ENCODE assay signal across 8 mouse cellular contexts in genomic region chr4:118138891-118139290, GRCm38 (mm10). TPM values are rescaled to one million over a fixed set of nuclear protein-coding genes. Genes with fewer than 3 reads are reported as not detected.
DNase-seq lines count a peak whose midpoint lies in the region; ATAC-seq and TF ChIP-seq lines count a peak whose summit lies in the region.

No protein-coding gene starts in this region.

- ATAC-seq in kidney, embryonic 15.5 days (replicated peaks; ENCODE audit: low FRiP score): no peak
- peak; percentile 20 for ATAC-seq in frontal cortex, adult (ENCODE audit: low TSS enrichment)
- ATAC-seq in kidney, postnatal 0 days (replicated peaks; ENCODE audit: low FRiP score, low read depth): no peak; the same call in 1 of the 2 replicates

- peak; percentile 88 for DNase-seq in kidney, adult 11 months
- peak; percentile 91 for DNase-seq in adrenal gland, adult 2 months
- DNase-seq in kidney, postnatal 0 days (ENCODE audit: low spot score): peak; percentile 61
- peak; percentile 56 for DNase-seq in lung, postnatal 36 days
- no peak for DNase-seq in c-Kit-positive CD71-positive TER-119-positive erythroid progenitor cells, embryonic 14.5 days (ENCODE audit: low spot score)
- no peak for DNase-seq in thymus, adult 2 months

- H3K4me1 ChIP-seq in kidney, embryonic 15.5 days: peaks cover 7% of the 10 kb centered on the region
- peaks cover 5% of the 10 kb centered on the region for H3K4me1 ChIP-seq in kidney, postnatal 0 days (replicated peaks; ENCODE audit: insufficient read depth, low read length)
- peaks cover 2% of the 10 kb centered on the region; the same call in 1 of the 2 replicates for H3K4me1 ChIP-seq in thymus, adult 2 months (replicated peaks; ENCODE audit: control insufficient read depth, insufficient read depth, low read length)

- peaks cover 78% of the 10 kb centered on the region for H3K36me3 ChIP-seq in kidney, embryonic 15.5 days
- peaks cover 53% of the 10 kb centered on the region for H3K36me3 ChIP-seq in kidney, postnatal 0 days (ENCODE audit: insufficient read depth, low read length)
- peaks cover 46% of the 10 kb centered on the region for H3K36me3 ChIP-seq in thymus, adult 2 months (ENCODE audit: control insufficient read depth, insufficient read depth, low read length)

- no peak for TF ChIP-seq POLR2A in thymus, adult 2 months (IDR thresholded peaks at IDR 0.05; ENCODE audit: control insufficient read depth, extremely low read depth, insufficient read depth, low read length, poor library complexity)

- no peak for TF ChIP-seq CTCF in kidney, postnatal 0 days (IDR thresholded peaks at IDR 0.05; ENCODE audit: low read depth)
- no peak for TF ChIP-seq CTCF in thymus, adult 2 months (IDR thresholded peaks at IDR 0.05; ENCODE audit: borderline replicate concordance, control insufficient read depth, extremely low read depth, insufficient read depth, low read length, poor library complexity)

- no peaks in the 10 kb centered on the region for H3K9me3 ChIP-seq in kidney, embryonic 15.5 days (replicated peaks)
- H3K9me3 ChIP-seq in kidney, postnatal 0 days (replicated peaks; ENCODE audit: low read length): no peaks in the 10 kb centered on the region

- no peaks in the 10 kb centered on the region for H3K27me3 ChIP-seq in kidney, embryonic 15.5 days
- no peaks in the 10 kb centered on the region for H3K27me3 ChIP-seq in kidney, postnatal 0 days (ENCODE audit: insufficient read depth, low read length)
- H3K27me3 ChIP-seq in thymus, adult 2 months (ENCODE audit: control insufficient read depth, insufficient read depth, low read length): no peaks in the 10 kb centered on the region

- H3K4me2 ChIP-seq in kidney, embryonic 15.5 days: no peak overlapping the region
- no peak overlapping the region for H3K4me2 ChIP-seq in kidney, postnatal 0 days (ENCODE audit: low read length)

- no peak overlapping the region for H3K27ac ChIP-seq in kidney, embryonic 15.5 days
- 0 out of 2 replicates have a peak overlapping the region, but pooled peaks have one; percentile 13 for H3K27ac ChIP-seq in kidney, postnatal 0 days
- no peak overlapping the region for H3K27ac ChIP-seq in thymus, adult 2 months (ENCODE audit: control insufficient read depth, insufficient read depth, low read length)

- 54% methylated on average over 5 of the region's 5 CpGs for WGBS in kidney, embryonic 15.5 days
- 44% methylated on average over 5 of the region's 5 CpGs for WGBS in kidney, postnatal 0 days
- 89% methylated on average over 5 of the region's 5 CpGs for WGBS in thymus, adult 2 months

- no peak overlapping the region for H3K4me3 ChIP-seq in kidney, embryonic 15.5 days (replicated peaks)
- H3K4me3 ChIP-seq in kidney, postnatal 0 days (replicated peaks; ENCODE audit: low read depth, low read length): no peak overlapping the region
- H3K4me3 ChIP-seq in thymus, adult 2 months (ENCODE audit: control insufficient read depth, insufficient read depth, low read length): no peak overlapping the region

- H3K9ac ChIP-seq in kidney, embryonic 15.5 days: no peak overlapping the region
- no peak overlapping the region for H3K9ac ChIP-seq in kidney, postnatal 0 days (ENCODE audit: low read depth, low read length)

RNA-seq across cellular contexts. Expression of gene St3gal3, which starts 4.2 kb away (rescaled TPM):
- polyA plus RNA-seq in kidney, embryonic 15.5 days (2015; fragmentation: Nextera tagmentation; extraction: Ambion mirVana): 8.8 and 9.8 TPM in 2 replicates
- total RNA-seq in adrenal gland, adult 2 months (2021): 10 to 100 TPM; 36.7 to 45.8 TPM
- 44.3 and 56.7 TPM in 2 replicates for polyA plus RNA-seq in adrenal gland, adult 2 months (2012; rRNA removed)
- 6.7 and 8.1 TPM in 2 replicates for polyA plus RNA-seq in kidney, postnatal 0 days (2015; fragmentation: Nextera tagmentation; extraction: Ambion mirVana)
- 19.3 TPM in 2 replicates for polyA plus RNA-seq in thymus, adult 2 months (2012; rRNA removed)

RNA-seq across cellular contexts. Expression of gene Kdm4a, which starts 41.0 kb away (rescaled TPM):
- 39.5 and 40.8 TPM in 2 replicates for polyA plus RNA-seq in kidney, embryonic 15.5 days (2015; fragmentation: Nextera tagmentation; extraction: Ambion mirVana)
- total RNA-seq in adrenal gland, adult 2 months (2021): 10 to 100 TPM; 37.5 to 40.1 TPM
- polyA plus RNA-seq in adrenal gland, adult 2 months (2012; rRNA removed): 25.1 and 29.6 TPM in 2 replicates
- 32.2 and 32.8 TPM in 2 replicates for polyA plus RNA-seq in kidney, postnatal 0 days (2015; fragmentation: Nextera tagmentation; extraction: Ambion mirVana)
- 63.9 and 69.2 TPM in 2 replicates for polyA plus RNA-seq in thymus, adult 2 months (2012; rRNA removed)

Comparison
In these comparisons a context has a peak if more than half of its experiments do, and no peak if none do; other contexts are left out.
1. DNase-seq: peak in kidney, adult 11 months (single experiment), adrenal gland, adult 2 months (single experiment), kidney, postnatal 0 days (single experiment) and lung, postnatal 36 days (single experiment); none in c-Kit-positive CD71-positive TER-119-positive erythroid progenitor cells, embryonic 14.5 days (single experiment) and thymus, adult 2 months (single experiment).